Mouse (Mus musculus) kidney, embryonic 14.5 days (tissue): ENCODE data around the gene Ccdc162. TPM values are rescaled to one million over a fixed set of nuclear protein-coding genes. Genes with fewer than 3 reads are reported as not detected.
"Not testable (repeated sequence)": the region's sequence is repeated elsewhere in the genome, so short reads cannot be mapped to it uniquely, and the experiment has no call there.

Source experiments
- ATAC-seq: fragments of 200-750 bp; cut with Nextera tagmentation; 2 replicates; pipeline ENCODE4 v1.8.0; 2017; ENCODE audit warnings: moderate number of reproducible peaks, mild to moderate bottlenecking, moderate TSS enrichment, moderate library complexity; ENCODE audit not compliant: low FRiP score, low TSS enrichment
- H3K27ac ChIP-seq: fragments of 300-500 bp; sonication (generic); 2 replicates; pipeline ENCODE4 v1.5.1; 2014; ENCODE audit warnings: low read depth, mild to moderate bottlenecking, low read length, moderate library complexity, mixed read lengths
- H3K27me3 ChIP-seq: fragments of 300-500 bp; sonication (generic); 2 replicates; pipeline ENCODE4 v1.6.1; 2014; ENCODE audit warnings: mild to moderate bottlenecking, low read length; ENCODE audit not compliant: control insufficient read depth, insufficient read depth
- H3K36me3 ChIP-seq: fragments of 300-500 bp; sonication (generic); 2 replicates; pipeline ENCODE4 v1.6.1; 2014; ENCODE audit warnings: low read length, mixed read lengths; ENCODE audit not compliant: control insufficient read depth, insufficient read depth
- H3K4me1 ChIP-seq: fragments of 300-500 bp; sonication (generic); 2 replicates; pipeline ENCODE4 v1.6.1; 2014; ENCODE audit warnings: low read length, mixed read lengths; ENCODE audit not compliant: control insufficient read depth, insufficient read depth
- H3K4me2 ChIP-seq: fragments of 300-500 bp; sonication (generic); replicated peaks from 2 replicates; pipeline ENCODE4 v1.6.1; 2014; ENCODE audit warnings: low read depth, mild to moderate bottlenecking, low read length
- H3K4me3 ChIP-seq: fragments of 300-500 bp; sonication (generic); 2 replicates; pipeline ENCODE4 v1.5.1; 2014; ENCODE audit warnings: mild to moderate bottlenecking, low read length
- H3K9ac ChIP-seq: fragments of 300-500 bp; sonication (generic); 2 replicates; pipeline ENCODE4 v1.6.1; 2014; ENCODE audit warnings: low read depth, mild to moderate bottlenecking, low read length, moderate library complexity
- H3K9me3 ChIP-seq: fragments of 300-500 bp; sonication (generic); 2 replicates; pipeline ENCODE4 v1.6.1; 2016; ENCODE audit warnings: low read length; ENCODE audit not compliant: control insufficient read depth
- WGBS: fragments of 180-500 bp; shearing (Covaris S2); extraction: QIAGEN DNeasy Blood & Tissue Kit; methylation state at CpG from one replicate; pipeline ENCODE4 v1.1.7; 2014; 5-methylcytosine and 5-hydroxymethylcytosine counted together
- polyA plus RNA-seq: library from polyadenylated mRNA; unstranded; fragments of >200 nt; fragmentation: Nextera tagmentation; extraction: Ambion mirVana; gene quantifications from 2 replicates; pipeline ENCODE4 v1.2.1, GENCODE M21; 2014

Gene Ccdc162
- polyA plus RNA-seq, 1 experiment from 2014 or later, result 0.15 TPM

DNA sequence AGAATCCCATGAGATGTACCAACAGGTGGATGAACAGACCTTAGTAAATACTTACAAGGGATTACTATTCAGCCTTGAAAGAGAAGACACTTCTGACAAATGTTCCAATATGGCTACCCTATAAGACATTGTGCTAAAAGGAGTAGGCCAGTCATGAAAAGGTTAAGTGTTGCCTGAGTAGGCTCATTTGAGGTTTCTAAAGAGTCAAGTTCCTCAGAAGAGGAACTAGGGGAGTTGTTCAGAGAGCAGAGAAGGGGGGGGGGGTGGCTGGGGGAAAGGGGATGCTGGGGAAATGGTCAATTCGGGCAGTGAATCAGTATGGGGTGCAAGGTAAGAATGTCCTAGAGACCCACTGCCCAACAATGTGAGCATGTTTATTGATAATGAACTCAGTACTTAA is 50.9 kb downstream of the Ccdc162 start:
- 90% methylated on average over 1 of the region's 1 CpGs for WGBS
- no peak overlapping the region for H3K9ac ChIP-seq
- H3K4me1 ChIP-seq, result no peaks in the 10 kb centered on the region
- no peak overlapping the region for H3K27ac ChIP-seq
- no peak for ATAC-seq
- H3K4me3 ChIP-seq, result no peak overlapping the region
- no peaks in the 10 kb centered on the region for H3K27me3 ChIP-seq
- no peaks in the 10 kb centered on the region for H3K9me3 ChIP-seq
- H3K4me2 ChIP-seq, result no peak overlapping the region
- H3K36me3 ChIP-seq, result no peaks in the 10 kb centered on the region

DNA sequence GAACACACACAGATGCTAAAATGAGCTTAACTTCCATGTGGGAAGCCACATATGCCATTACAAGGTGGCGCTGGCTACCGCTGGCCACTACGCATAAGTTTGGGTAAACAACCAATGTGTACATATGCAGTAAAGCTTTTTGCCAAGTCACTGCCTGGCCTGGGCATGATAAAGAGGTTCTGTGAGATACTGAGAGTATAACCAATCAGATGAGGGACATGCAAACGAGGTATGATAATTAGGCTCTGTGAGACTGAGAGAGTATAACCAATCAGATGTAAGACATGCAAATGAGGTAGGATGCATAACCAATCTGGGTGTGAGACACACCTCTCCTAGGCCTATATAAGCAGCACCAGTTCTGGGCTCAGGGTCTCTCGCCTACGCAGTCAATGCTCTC is 56.8 kb downstream of the Ccdc162 start:
- not testable (repeated sequence) for H3K9ac ChIP-seq, H3K27me3 ChIP-seq, H3K4me3 ChIP-seq, H3K9me3 ChIP-seq, H3K36me3 ChIP-seq, H3K4me1 ChIP-seq, H3K27ac ChIP-seq, ATAC-seq, H3K4me2 ChIP-seq
- WGBS, result 97% methylated on average over 6 of the region's 6 CpGs

DNA sequence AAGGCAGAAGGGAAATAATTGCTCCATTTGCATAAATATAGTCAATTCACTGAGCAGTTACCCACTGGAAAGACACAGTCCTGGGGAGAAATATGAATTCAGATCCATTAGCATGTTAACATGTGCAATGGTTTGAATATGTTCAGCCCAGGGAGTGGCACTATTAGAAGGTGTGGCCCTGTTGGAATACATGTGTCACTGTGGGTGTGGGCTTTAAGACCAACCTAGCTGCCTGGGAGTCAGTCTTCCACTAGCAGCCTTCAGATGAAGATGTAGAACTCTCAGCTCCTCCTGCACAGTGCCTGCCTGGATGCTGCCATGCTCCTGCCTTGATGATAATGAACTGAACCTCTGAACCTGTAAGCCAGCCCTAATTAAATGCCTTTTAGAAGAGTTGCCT is 60.8 kb downstream of the Ccdc162 start:
- not testable (repeated sequence) for H3K27me3 ChIP-seq, H3K27ac ChIP-seq, ATAC-seq, H3K9ac ChIP-seq, H3K9me3 ChIP-seq, H3K4me2 ChIP-seq, H3K4me1 ChIP-seq, H3K4me3 ChIP-seq, H3K36me3 ChIP-seq

DNA sequence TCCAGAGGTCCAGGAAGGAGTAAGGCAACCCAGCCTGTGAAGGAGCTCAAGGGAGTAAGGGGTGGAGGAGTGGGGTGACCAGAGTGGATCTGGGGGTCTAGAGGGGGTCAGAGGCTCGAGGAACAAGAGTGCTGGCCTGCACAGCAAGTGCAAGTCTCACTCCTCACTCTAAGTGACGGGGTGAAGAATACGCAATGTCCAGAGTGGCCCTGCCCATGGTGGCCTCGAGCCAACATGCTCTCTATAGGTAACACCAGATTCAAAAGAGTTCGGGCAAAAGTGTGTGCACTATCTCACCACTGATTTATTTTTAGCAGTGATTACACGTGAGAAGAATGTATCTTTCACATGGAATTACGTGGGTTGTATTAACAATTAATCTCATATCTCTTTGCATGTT is 63.4 kb downstream of the Ccdc162 start:
- Histone ChIP-seq H3K4me3 (no peak overlapping the region), H3K9ac (no peak overlapping the region), H3K27ac (no peak overlapping the region), H3K36me3 (no peaks in the 10 kb centered on the region), H3K4me1 (peaks cover 2% of the 10 kb centered on the region; the same call in 1 of the 2 replicates), H3K4me2 (no peak overlapping the region), H3K27me3 (no peaks in the 10 kb centered on the region), H3K9me3 (no peaks in the 10 kb centered on the region)
- ATAC-seq, result no peak
- WGBS, result 82% methylated on average over 7 of the region's 7 CpGs

DNA sequence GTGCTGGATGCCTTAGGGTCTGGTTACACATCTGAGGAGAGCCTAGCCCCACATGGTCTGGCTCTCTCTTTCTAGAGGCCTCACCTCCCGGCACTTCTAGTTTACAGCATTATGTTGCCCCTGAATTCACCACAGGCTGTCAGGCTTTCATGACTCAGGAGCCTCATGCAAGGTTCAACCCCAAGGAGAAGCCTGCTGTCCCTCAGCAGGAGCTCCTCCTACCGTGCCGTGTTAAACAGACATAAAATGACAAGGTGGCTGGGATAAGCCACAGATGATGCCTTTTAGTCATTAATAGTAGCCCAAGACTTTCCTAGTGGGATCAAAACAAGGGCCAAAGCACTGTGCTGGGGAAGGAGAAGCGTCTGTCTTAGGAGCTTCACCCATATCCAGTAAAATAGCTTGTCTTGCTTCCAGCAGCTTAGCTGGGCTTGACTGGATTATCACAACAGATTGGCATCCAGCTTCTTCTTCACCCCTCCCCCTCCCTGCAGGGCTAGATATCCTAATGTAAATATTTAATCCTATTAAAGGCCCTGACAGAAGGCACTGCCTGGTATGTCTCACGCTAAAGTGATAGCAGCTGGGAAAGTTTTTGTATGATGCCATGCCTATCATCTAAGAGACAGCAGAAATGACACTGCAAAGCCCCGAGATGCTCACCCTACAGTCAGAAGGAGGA is 64.2 kb downstream of the Ccdc162 start:
- Histone ChIP-seq H3K4me3 (no peak overlapping the region), H3K9ac (no peak overlapping the region), H3K4me2 (no peak overlapping the region), H3K9me3 (no peaks in the 10 kb centered on the region), H3K27me3 (no peaks in the 10 kb centered on the region), H3K27ac (no peak overlapping the region), H3K36me3 (no peaks in the 10 kb centered on the region), H3K4me1 (peaks cover 2% of the 10 kb centered on the region; the same call in 1 of the 2 replicates)
- ATAC-seq, result no peak
- WGBS, result 46% methylated on average over 6 of the region's 6 CpGs

DNA sequence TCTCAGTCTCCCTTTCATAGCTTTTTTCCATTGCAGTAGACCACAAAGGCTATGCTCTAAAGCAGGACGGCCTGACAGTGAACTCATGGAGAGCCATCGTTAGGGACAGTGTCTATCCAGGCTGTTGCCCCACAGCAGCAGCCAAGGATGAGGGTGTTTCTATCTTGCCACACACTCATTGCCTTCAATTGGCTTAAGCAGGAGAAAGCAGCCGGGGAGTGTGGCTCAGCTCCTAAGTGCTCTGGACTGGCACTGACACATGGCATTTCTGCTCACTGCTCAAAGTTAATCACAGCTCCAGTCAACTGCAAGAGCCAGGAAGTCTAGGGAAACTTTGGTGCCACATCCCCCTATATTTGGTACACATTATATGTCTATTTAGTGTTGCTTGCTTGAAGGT is 64.9 kb downstream of the Ccdc162 start:
- H3K4me2 ChIP-seq, result no peak overlapping the region
- H3K4me1 ChIP-seq, result peaks cover 2% of the 10 kb centered on the region; the same call in 1 of the 2 replicates
- H3K9me3 ChIP-seq, result no peaks in the 10 kb centered on the region
- no peaks in the 10 kb centered on the region for H3K36me3 ChIP-seq
- no peaks in the 10 kb centered on the region for H3K27me3 ChIP-seq
- 97% methylated on average over 3 of the region's 3 CpGs for WGBS
- ATAC-seq, result no peak
- H3K27ac ChIP-seq, result no peak overlapping the region
- no peak overlapping the region for H3K9ac ChIP-seq
- no peak overlapping the region for H3K4me3 ChIP-seq

DNA sequence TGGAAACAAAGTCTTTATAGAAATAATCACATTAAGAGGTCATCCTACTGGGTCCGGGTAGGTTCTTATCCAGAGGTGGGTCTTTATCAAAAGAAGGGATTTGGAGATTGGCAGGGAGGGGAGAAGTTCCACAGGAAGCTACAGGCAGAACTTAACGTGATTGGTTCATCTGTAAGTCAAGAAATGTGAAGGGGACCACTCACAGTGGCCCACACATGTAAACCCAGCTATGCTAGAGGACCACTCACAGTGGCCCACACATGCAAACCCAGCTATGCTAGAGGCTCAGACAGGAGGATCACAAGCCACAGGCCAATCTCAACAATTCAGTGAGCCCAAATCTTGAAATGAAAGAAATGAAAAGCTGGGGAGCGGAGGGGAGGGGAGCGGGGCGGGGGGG is 67.2 kb downstream of the Ccdc162 start:
- H3K4me1 ChIP-seq, result no peaks in the 10 kb centered on the region
- no peaks in the 10 kb centered on the region for H3K36me3 ChIP-seq
- H3K27me3 ChIP-seq, result no peaks in the 10 kb centered on the region
- H3K9me3 ChIP-seq, result no peaks in the 10 kb centered on the region
- H3K9ac ChIP-seq, result no peak overlapping the region
- no peak overlapping the region for H3K4me2 ChIP-seq
- H3K27ac ChIP-seq, result no peak overlapping the region
- WGBS, result 88% methylated on average over 3 of the region's 5 CpGs
- ATAC-seq, result no peak
- H3K4me3 ChIP-seq, result no peak overlapping the region

DNA sequence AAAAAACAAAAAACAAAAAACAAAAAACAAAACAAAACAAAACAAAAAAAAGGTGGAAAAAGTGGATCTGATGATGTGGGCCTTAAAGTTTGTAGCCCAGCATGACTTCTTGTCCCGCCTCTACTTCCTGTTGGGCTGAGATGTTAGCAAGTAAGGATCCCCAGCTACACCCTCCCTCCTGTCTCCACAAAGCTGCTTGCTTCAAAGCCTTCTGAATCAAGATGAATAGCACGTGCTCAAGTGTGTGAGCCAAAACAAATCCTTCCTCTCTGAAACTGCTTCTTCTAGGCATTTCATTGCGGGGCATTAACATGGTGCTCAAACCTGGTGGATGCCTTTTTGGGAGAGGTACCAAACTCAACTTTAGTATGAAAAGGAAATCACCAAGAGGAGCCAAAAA is 77.7 kb downstream of the Ccdc162 start:
- H3K9me3 ChIP-seq, result no peaks in the 10 kb centered on the region
- H3K4me2 ChIP-seq, result no peak overlapping the region
- no peak for ATAC-seq
- no peaks in the 10 kb centered on the region for H3K4me1 ChIP-seq
- H3K27ac ChIP-seq, result no peak overlapping the region
- H3K9ac ChIP-seq, result no peak overlapping the region
- H3K36me3 ChIP-seq, result no peaks in the 10 kb centered on the region
- H3K27me3 ChIP-seq, result no peaks in the 10 kb centered on the region
- 65% methylated on average over 3 of the region's 3 CpGs for WGBS
- no peak overlapping the region for H3K4me3 ChIP-seq

DNA sequence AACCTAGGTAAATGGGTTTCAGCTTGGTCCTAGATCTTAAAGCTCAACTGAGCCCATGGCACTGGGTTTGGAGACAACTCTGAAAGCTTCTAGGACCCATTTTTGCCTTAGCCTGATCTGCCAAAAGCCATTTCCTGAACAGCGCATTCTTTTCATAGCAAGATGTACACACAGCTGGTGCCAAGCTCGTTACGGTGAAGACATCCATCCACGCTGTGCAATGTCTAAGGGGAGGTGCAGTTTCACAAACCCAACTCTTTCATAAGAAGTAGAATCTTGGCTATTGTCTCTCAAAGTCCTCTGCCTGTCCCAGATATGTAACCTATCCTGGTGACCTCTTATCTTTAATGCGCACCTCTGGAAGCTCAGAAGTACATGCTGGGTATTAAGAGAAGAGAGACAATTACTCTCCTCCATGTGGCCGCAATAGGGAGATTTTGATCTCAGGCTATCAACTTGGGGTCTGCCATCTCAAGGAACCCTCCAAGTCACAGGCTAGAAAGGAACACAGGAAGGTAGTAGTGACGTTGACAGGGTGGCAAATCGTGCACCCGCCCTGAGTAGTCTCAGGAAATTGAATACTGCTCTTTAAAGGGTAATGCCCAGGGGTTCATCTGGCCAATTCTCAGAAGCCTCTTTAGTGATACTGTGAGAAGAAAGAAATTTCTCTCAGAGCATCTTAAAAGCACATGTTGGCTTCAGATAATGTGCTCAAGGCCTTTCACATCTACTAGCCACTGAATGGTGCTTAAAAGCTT is 81.0 kb downstream of the Ccdc162 start:
- no peak for ATAC-seq
- H3K4me3 ChIP-seq, result no peak overlapping the region
- 74% methylated on average over 9 of the region's 9 CpGs for WGBS
- no peaks in the 10 kb centered on the region for H3K4me1 ChIP-seq
- H3K9ac ChIP-seq, result no peak overlapping the region
- H3K4me2 ChIP-seq, result no peak overlapping the region
- H3K27ac ChIP-seq, result no peak overlapping the region
- H3K27me3 ChIP-seq, result no peaks in the 10 kb centered on the region
- H3K36me3 ChIP-seq, result no peaks in the 10 kb centered on the region
- H3K9me3 ChIP-seq, result no peaks in the 10 kb centered on the region
